Mouse (Mus musculus): ENCODE results near the gene Hpn. TPM values are rescaled to one million over a fixed set of nuclear protein-coding genes. Genes with fewer than 3 reads are reported as not detected.
A peak's percentile ranks its signal among the peaks of the same experiment; 100 is the strongest.

Hpn gene
- polyA plus RNA-seq, 1 experiment from 2014 or later = 0.25 TPM

DNA sequence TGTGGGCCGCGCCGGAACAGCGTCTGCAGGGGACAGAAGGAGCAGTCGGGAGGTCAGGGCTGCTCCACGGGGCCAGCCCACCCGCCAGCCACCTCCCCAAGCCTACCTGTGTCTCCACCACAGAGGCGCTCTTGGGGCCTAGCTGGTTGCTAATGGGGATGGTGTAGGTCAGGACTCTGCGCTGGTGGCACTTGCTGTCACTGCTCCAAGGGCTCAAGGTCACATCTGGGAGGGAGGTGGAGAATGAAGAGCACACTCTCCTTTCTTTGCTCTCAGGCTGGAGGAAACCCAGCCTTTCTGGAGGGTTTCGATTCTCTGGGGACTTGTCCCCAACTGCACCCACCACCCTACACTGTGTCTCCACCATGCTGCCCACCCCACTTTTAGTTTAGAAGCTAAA lies 20.6 kb upstream of the Hpn start:
- WGBS = 96% methylated on average over 10 of the region's 10 CpGs
- no peak for ATAC-seq (ENCODE audit: low read depth)
- Histone ChIP-seq H3K27ac (replicated peaks) (no peak overlapping the region), H3K27me3 (no peaks in the 10 kb centered on the region), H3K4me1 (replicated peaks) (no peaks in the 10 kb centered on the region), H3K36me3 (peaks cover 100% of the 10 kb centered on the region), H3K9me3 (no peaks in the 10 kb centered on the region), H3K9ac (no peak overlapping the region), H3K4me2 (no peak overlapping the region), H3K4me3 (no peak overlapping the region)

DNA sequence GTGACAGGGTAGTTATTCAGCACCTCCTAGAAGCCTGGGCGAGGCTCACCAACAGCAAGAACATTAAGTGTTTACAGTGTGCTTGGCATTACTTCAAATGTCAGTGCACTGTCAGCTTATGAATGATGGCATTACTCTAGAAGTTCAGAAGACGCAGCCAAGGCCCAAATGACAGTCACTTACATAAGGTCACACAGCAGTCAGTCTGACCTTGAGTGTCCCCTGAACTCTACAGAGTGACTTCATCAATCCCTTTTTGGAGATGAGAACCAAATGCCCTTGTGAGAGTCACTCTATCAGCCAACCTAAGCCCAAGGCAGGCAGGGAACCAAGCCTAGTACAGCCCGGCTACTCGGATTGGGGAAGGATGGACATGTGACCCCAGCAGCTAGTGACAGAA lies 16.8 kb upstream of the Hpn start:
- ATAC-seq (ENCODE audit: low read depth) = no peak
- peaks cover 8% of the 10 kb centered on the region for H3K4me1 ChIP-seq (replicated peaks)

DNA sequence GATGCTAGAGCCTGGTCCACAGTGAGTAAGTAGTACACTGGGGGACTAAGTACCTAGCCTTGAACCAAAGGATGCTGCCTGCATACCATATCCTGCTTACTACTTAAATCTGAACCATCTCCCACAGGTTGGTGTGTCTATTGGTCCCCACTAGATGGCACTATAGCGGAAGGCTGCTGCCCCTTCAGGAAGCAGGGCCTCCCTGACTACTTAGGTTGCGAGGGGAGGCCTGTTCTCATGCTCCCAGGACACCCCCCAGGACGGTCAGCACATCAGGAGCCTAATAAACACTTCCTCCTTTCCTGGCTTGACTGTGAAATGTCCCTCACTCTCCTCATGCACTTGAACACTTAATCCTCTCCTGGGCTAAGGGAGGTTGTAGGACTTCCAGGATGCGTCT lies 15.8 kb upstream of the Hpn start:
- WGBS = 41% methylated on average over 4 of the region's 4 CpGs
- ATAC-seq (ENCODE audit: low read depth) = no peak
- Histone ChIP-seq H3K27ac (replicated peaks) (no peak overlapping the region), H3K4me2 (no peak overlapping the region), H3K27me3 (peaks cover 19% of the 10 kb centered on the region), H3K36me3 (peaks cover 78% of the 10 kb centered on the region), H3K4me3 (no peak overlapping the region), H3K4me1 (replicated peaks) (peaks cover 18% of the 10 kb centered on the region), H3K9ac (no peak overlapping the region), H3K9me3 (no peaks in the 10 kb centered on the region)

More for the DNA sequence above, 16.8 kb upstream of the Hpn start:
- Histone ChIP-seq H3K36me3 (peaks cover 88% of the 10 kb centered on the region), H3K9me3 (no peaks in the 10 kb centered on the region), H3K27ac (replicated peaks) (no peak overlapping the region), H3K9ac (no peak overlapping the region), H3K27me3 (peaks cover 9% of the 10 kb centered on the region), H3K4me2 (no peak overlapping the region), H3K4me3 (no peak overlapping the region)
- WGBS = 89% methylated on average over 4 of the region's 4 CpGs

DNA sequence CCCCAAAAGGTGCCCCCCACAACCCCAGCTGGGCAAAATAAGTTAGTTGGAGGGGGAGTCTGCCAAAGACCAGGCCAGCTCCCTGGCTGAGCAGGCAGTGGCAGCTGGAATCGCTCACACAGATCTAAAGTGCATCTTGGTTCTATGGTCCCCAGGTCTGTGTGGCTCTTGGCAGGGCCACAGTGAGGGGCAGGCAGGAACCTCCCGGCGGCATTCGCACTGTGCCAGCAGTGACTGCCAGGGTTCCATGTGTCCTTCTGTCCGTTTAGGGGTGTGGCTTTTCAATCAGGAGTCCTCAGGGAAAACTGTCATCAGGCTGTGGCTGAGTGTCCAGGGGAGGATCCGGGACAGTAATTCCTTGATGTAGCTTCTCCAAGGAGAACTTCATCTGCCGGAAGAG lies 15.1 kb upstream of the Hpn start:
- peaks cover 21% of the 10 kb centered on the region for H3K4me1 ChIP-seq (replicated peaks)
- H3K36me3 ChIP-seq = peaks cover 72% of the 10 kb centered on the region
- no peak overlapping the region for H3K4me3 ChIP-seq
- 91% methylated on average over 7 of the region's 7 CpGs for WGBS
- no peaks in the 10 kb centered on the region for H3K9me3 ChIP-seq
- H3K4me2 ChIP-seq = no peak overlapping the region
- no peak overlapping the region for H3K9ac ChIP-seq
- no peak overlapping the region for H3K27ac ChIP-seq (replicated peaks)
- H3K27me3 ChIP-seq = peaks cover 25% of the 10 kb centered on the region
- ATAC-seq (ENCODE audit: low read depth) = no peak

DNA sequence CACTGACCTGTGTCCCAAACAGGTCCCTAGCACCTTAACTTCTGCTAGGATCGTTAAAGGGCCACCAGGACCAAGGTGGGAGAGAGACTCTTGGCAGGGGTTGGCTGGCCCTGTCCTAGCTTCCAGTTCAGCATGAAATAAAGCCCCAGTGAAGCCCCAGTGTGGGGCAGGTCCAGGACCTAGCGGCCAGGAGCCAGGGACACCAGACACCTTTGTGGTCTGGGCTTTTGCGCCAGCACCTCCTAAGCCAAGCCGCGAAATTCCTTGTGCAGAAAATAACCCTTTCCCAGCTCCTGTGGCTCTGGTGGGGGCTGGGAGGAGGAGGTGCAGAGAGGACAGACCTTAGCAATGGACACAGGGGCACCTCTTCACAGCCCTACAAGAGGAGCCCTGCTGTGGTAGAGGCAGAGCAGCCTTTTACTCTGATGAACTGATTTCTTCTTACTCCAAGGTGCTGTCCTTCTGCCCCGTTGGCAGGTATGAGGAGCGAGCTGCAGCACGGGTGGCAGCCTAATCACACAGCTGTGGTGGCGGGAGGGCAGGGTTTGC lies 13.1 kb upstream of the Hpn start:
- H3K4me2 ChIP-seq = no peak overlapping the region
- peaks cover 35% of the 10 kb centered on the region for H3K27me3 ChIP-seq
- H3K9me3 ChIP-seq = no peaks in the 10 kb centered on the region
- 72% methylated on average over 9 of the region's 9 CpGs for WGBS
- no peak overlapping the region for H3K9ac ChIP-seq
- peak; percentile 8; the same call in 1 of the 2 replicates for ATAC-seq (ENCODE audit: low read depth)
- H3K4me3 ChIP-seq = no peak overlapping the region
- peaks cover 21% of the 10 kb centered on the region for H3K4me1 ChIP-seq (replicated peaks)
- H3K27ac ChIP-seq (replicated peaks) = no peak overlapping the region
- H3K36me3 ChIP-seq = peaks cover 52% of the 10 kb centered on the region

DNA sequence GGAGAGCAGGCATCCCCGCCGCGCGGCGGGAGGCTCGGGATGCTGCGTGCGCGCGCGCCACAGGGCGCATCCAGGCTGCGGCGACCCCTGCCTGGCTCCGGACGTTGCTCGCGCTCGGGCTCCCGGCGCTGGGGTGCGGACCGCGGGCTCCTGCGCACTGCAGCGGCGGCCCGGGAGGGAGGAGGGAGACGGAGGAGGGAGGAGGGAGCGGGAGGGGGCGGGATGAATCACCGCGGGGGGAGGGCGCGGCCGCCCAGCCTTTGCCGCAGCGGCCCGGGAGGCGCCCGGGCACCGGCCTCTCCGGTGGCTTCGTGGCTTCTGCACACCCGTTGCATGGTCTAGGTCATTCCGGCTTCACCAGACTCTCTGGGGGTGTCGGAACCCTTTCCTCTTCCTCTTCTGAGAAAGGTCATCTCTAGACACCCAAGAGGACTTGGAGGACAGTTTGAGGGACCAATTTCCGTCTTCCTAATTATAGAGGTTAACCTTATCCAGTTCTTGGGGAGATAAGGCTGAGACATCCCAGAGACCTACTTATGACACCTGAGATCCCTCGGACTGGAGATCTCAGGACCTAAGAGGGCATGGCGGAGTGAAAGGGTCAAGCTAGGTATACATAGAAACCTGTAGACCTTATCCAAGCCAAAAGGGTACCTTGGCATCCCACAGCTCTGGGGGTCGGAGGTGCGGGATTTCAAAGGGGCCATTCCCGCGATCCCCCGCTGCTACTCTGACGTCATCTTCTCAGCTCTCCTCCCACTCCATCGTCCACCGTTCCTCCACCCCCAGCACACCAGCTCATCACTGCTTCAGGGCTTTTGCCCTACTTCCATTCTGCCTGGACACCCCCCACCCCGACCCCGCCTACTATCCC lies 12.0 kb upstream of the Hpn start, which contains the start of gene Scn1b:
Scn1b (minus strand) TSS at position 153 of the 874 bp plus-strand sequence.
- Histone ChIP-seq H3K27me3 (peaks cover 35% of the 10 kb centered on the region), H3K4me1 (replicated peaks) (peaks cover 21% of the 10 kb centered on the region), H3K9ac (peak within 1 kb of the TSS; percentile 82), H3K36me3 (peaks cover 41% of the 10 kb centered on the region), H3K27ac (replicated peaks) (peak within 1 kb of the TSS; percentile 33; the same call in 1 of the 2 replicates), H3K4me2 (peak within 1 kb of the TSS; percentile 91), H3K9me3 (no peaks in the 10 kb centered on the region), H3K4me3 (peak within 1 kb of the TSS; percentile 57)
- WGBS = 1% methylated on average over 50 of the region's 60 CpGs
- ATAC-seq (ENCODE audit: low read depth) = peak; percentile 55

DNA sequence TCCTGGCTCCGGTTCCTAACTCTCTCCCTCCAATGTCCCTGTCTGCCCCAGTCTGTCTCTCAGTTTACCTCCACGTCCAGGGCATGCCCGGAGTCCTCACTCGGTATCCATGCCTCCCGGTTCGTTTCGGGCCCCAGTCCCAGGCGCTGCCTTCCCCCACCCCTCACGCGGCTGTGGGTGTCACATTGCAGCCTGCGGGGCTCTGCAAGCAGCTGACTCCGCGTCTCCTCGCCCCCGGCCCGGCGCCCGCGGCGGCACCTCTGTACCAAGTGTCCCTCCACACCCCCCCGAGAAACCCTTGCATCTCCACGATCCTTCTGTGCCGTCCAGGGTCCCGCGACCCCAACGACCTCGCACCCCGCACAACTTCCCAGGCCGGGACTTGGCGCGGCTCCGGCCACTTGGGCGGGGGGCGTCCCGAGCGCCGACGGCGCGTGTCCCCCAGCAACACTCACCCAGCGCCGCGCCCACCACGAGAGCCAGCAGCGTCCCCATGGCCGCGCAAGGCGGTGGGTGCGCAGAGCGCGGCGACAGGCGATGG lies 11.2 kb upstream of the Hpn start:
- H3K9me3 ChIP-seq = no peaks in the 10 kb centered on the region
- H3K27me3 ChIP-seq = peaks cover 35% of the 10 kb centered on the region
- peaks cover 33% of the 10 kb centered on the region for H3K36me3 ChIP-seq
- peaks cover 21% of the 10 kb centered on the region for H3K4me1 ChIP-seq (replicated peaks)
- no peak for ATAC-seq (ENCODE audit: low read depth)
- 1% methylated on average over 46 of the region's 53 CpGs for WGBS
- peak overlapping the region; percentile 91 for H3K4me2 ChIP-seq
- no peak overlapping the region for H3K27ac ChIP-seq (replicated peaks)
- peak overlapping the region; percentile 82 for H3K9ac ChIP-seq
- peak overlapping the region; percentile 57 for H3K4me3 ChIP-seq

DNA sequence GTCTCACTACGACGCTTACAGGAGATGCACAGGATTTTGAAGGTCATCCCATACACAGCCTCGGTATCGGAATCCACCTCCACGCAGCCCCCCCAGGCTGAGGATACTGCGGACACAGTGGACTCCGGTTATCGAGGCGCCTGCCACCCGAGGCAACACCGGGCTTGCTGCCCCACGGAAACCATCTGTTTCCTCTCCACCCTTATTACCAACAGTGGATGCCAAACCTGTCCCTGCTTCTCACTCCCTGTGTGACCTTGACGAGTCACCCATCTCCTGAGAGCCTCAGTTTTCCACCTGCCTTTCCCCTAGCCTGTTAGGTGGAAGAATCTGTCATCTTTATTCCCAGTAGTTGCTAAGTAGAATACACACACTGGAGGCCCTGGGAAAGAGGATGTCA lies 10.0 kb upstream of the Hpn start:
- Histone ChIP-seq H3K4me2 (no peak overlapping the region), H3K36me3 (peaks cover 21% of the 10 kb centered on the region), H3K9ac (no peak overlapping the region), H3K9me3 (no peaks in the 10 kb centered on the region), H3K4me3 (no peak overlapping the region), H3K27ac (replicated peaks) (no peak overlapping the region), H3K27me3 (peaks cover 35% of the 10 kb centered on the region), H3K4me1 (replicated peaks) (peaks cover 21% of the 10 kb centered on the region)
- no peak for ATAC-seq (ENCODE audit: low read depth)
- 80% methylated on average over 13 of the region's 13 CpGs for WGBS

DNA sequence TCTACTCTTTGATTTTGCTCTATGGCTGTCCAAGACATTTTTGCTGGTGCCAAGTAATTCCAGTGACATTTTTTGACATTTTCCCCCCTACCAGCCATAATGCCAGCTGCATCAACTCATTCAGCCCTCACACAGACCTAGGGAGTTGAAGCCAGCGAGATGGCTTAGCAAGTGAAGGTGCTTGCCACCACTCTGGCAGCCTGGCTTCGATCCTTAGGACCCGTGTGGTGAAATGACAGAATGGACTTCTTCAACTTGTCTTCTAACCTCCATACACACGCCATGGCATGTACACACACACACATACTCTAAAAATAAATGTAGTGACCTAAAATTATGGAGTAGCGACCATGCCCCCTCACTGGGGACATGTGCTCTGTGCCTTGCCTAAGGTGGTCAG lies 9.3 kb upstream of the Hpn start:
- Histone ChIP-seq H3K4me2 (no peak overlapping the region), H3K4me1 (replicated peaks) (peaks cover 21% of the 10 kb centered on the region), H3K27ac (replicated peaks) (no peak overlapping the region), H3K9ac (no peak overlapping the region), H3K27me3 (peaks cover 35% of the 10 kb centered on the region), H3K4me3 (no peak overlapping the region), H3K9me3 (no peaks in the 10 kb centered on the region), H3K36me3 (peaks cover 14% of the 10 kb centered on the region)
- 90% methylated on average over 5 of the region's 5 CpGs for WGBS
- no peak for ATAC-seq (ENCODE audit: low read depth)

DNA sequence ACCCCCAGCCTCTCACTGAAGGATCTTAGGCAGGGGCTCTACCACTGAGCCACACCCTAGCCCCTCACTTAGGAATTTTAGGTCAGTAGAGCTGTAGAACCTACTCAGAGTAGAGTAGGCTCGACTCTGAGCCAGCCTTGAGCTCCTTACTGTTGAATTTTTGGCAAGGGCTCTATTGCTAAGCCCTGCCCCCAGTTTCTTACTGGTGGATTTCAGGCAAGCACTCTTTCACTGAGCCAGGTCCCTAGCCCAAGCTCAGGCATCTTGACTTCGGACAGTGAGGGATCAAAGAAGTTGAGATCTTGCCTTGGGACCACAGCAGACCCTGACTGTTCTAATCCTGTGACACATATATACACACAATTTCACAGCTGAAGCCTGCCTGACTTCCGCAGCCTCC lies 8.6 kb upstream of the Hpn start:
- Histone ChIP-seq H3K36me3 (peaks cover 7% of the 10 kb centered on the region), H3K9ac (no peak overlapping the region), H3K9me3 (no peaks in the 10 kb centered on the region), H3K4me2 (no peak overlapping the region), H3K4me1 (replicated peaks) (peaks cover 21% of the 10 kb centered on the region), H3K27ac (replicated peaks) (no peak overlapping the region), H3K4me3 (no peak overlapping the region), H3K27me3 (peaks cover 35% of the 10 kb centered on the region)
- WGBS = 86% methylated on average over 3 of the region's 3 CpGs
- ATAC-seq (ENCODE audit: low read depth) = no peak

DNA sequence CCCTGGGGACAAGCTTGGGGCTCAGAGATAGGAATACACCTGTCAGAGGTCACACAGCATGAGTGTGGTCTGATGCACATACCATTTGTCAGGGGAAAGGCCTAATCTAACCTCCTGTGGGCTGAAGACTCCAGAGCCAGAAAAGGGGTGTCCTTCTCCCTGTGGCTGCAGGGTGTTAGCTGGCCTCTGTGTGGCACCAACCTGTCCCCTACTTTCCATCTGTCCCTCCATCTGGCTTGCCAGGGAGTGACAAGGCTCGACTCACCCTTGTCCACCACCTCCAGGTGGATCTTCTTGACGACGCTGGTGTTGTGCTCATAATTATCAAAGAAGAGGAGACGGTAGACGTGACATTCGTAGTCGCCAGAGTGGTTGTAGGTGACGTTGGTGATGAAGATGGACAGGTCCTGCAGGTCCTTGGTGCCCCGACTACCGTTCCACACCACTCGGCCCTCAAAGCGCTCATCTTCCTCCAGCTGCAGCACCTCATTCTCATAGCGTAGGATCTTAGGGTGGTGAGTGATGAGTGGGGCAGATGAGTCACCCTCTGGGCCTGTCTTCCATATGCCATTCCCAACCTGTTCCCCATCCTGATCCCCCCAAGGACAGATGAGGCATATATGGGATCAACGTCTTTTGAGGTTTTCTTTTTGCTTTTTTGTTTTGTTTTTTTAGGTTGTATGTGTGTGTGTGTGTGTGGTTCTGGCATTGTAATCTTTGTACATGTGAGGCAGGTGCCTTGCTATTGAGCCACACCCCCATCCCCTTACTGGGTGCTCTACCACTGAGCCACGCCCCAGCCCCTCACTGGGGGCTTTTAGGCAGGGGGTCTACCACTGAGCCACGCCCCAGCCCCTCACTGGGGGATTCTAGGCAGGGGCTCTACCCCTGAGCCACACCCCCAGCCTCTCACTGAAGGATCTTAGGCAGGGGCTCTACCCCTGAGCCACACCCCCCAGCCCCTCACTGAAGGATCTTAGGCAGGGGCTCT lies 7.8 kb upstream of the Hpn start:
- peaks cover 35% of the 10 kb centered on the region for H3K27me3 ChIP-seq
- no peak overlapping the region for H3K4me3 ChIP-seq
- H3K4me1 ChIP-seq (replicated peaks) = peaks cover 21% of the 10 kb centered on the region
- H3K9me3 ChIP-seq = no peaks in the 10 kb centered on the region
- H3K27ac ChIP-seq (replicated peaks) = no peak overlapping the region
- H3K36me3 ChIP-seq = no peaks in the 10 kb centered on the region
- H3K4me2 ChIP-seq = no peak overlapping the region
- no peak for ATAC-seq (ENCODE audit: low read depth)
- WGBS = 91% methylated on average over 16 of the region's 16 CpGs
- H3K9ac ChIP-seq = no peak overlapping the region
